Mouse (Mus musculus) layer of hippocampus, adult 8-10 months (tissue): ENCODE data around the gene Zfp865. TPM values are rescaled to one million over a fixed set of nuclear protein-coding genes. Genes with fewer than 3 reads are reported as not detected.
"Not testable (repeated sequence)": the region's sequence is repeated elsewhere in the genome, so short reads cannot be mapped to it uniquely, and the experiment has no call there.

Experiments used
- DNase-seq, 2 experiments: peaks; one replicate each; pipeline ENCODE4 v3.0.0; 2022; ENCODE audit warnings: low spot score in 2 of 2
- total RNA-seq, 4 experiments: library from RNA; stranded (reverse); gene quantifications; 2 replicates each; pipeline ENCODE4 v1.2.4; 2022

The Zfp865 gene
- total RNA-seq, 4 experiments from 2014 or later: 37.1 to 42.5 (median 38.5) TPM

- DNase-seq: peak in 1 of 2 experiments; percentile 73
Observed at GRCm38 (mm10) chr7:5051193-5052192, 31.3 kb downstream of the Zfp865 start, which contains the start of gene Zfp580. Zfp580 (plus strand) TSS chr7:5051538.

GRCm38 (mm10) chr7:5052438-5052837 lies 32.3 kb downstream of the Zfp865 start:
- no peak for DNase-seq

- DNase-seq: no peak
Observed at GRCm38 (mm10) chr7:5052931-5053343, 32.8 kb downstream of the Zfp865 start.

- DNase-seq: peak in 1 of 2 experiments; percentile 55
Observed at GRCm38 (mm10) chr7:5053456-5054179, 33.4 kb downstream of the Zfp865 start.

- peak in 1 of 2 experiments; percentile 49 for DNase-seq
Observed at GRCm38 (mm10) chr7:5056651-5057263, 36.6 kb downstream of the Zfp865 start.

- no peak for DNase-seq
Observed at GRCm38 (mm10) chr7:5057381-5057780, 37.2 kb downstream of the Zfp865 start.

- DNase-seq: no peak
Observed at GRCm38 (mm10) chr7:5057804-5058203, 37.6 kb downstream of the Zfp865 start.

- no peak for DNase-seq
Observed at GRCm38 (mm10) chr7:5058631-5059030, 38.5 kb downstream of the Zfp865 start.

- no peak for DNase-seq
Observed at GRCm38 (mm10) chr7:5059421-5059820, 39.2 kb downstream of the Zfp865 start.

GRCm38 (mm10) chr7:5060239-5060731 lies 40.1 kb downstream of the Zfp865 start:
- peak in 1 of 2 experiments; percentile 76 for DNase-seq

- peak; percentile 98 to 99 for DNase-seq
Observed at GRCm38 (mm10) chr7:5060944-5061773, 41.0 kb downstream of the Zfp865 start.

GRCm38 (mm10) chr7:5061774-5062359 lies 41.7 kb downstream of the Zfp865 start, which contains the start of gene U2af2:
U2af2 (plus strand) TSS chr7:5062143.
- DNase-seq: peak; percentile 88 to 91

- DNase-seq: peak in 1 of 2 experiments; percentile 55
Observed at GRCm38 (mm10) chr7:5062360-5063001, 42.3 kb downstream of the Zfp865 start.

GRCm38 (mm10) chr7:5064886-5065285 lies 44.7 kb downstream of the Zfp865 start:
- no peak for DNase-seq

- DNase-seq: no peak
Observed at GRCm38 (mm10) chr7:5073586-5073985, 53.4 kb downstream of the Zfp865 start.

GRCm38 (mm10) chr7:5074984-5075383 lies 54.8 kb downstream of the Zfp865 start:
- DNase-seq: no peak

- DNase-seq: no peak
Observed at GRCm38 (mm10) chr7:5076931-5077330, 56.8 kb downstream of the Zfp865 start.

- DNase-seq: not testable (repeated sequence)
Observed at GRCm38 (mm10) chr7:5079365-5080009, 59.3 kb downstream of the Zfp865 start.
